Mouse (Mus musculus) left cerebral cortex, adult 8-10 months (tissue): ENCODE data around the gene Fbxo48. TPM values are rescaled to one million over a fixed set of nuclear protein-coding genes. Genes with fewer than 3 reads are reported as not detected.

Experiments
- total RNA-seq, 4 experiments: library from RNA; stranded (reverse); gene quantifications; 2 replicates each; pipeline ENCODE4 v1.2.4; 2022

The Fbxo48 gene
- total RNA-seq, 4 experiments from 2014 or later: 1.8 to 2.7 (median 2.0) TPM

Other genes starting within 250 kb of the Fbxo48 start
- 10 to 100 TPM; 11.8 to 15.0 (median 13.7) TPM for gene Egfr, start 199.2 kb upstream of the Fbxo48 start, total RNA-seq
- 10 to 100 TPM; 78.9 to 89.0 (median 83.4) TPM for gene Cnrip1, start 100.2 kb downstream of the Fbxo48 start, total RNA-seq
- gene Plek, start 101.0 kb downstream of the Fbxo48 start, total RNA-seq: 10 to 100 TPM in 3 of 4 experiments, 1 to 10 TPM in 1; 8.1 to 26.6 (median 17.0) TPM
- gene Ppp3r1, start 207.9 kb downstream of the Fbxo48 start, total RNA-seq: 100 to 1,000 TPM; 620 to 756 (median 686) TPM
- gene Wdr92, start 230.7 kb downstream of the Fbxo48 start, total RNA-seq: 10 to 100 TPM in 1 of 4 experiments, 1 to 10 TPM in 3; 7.3 to 10.4 (median 9.1) TPM